Mouse (Mus musculus) heart, postnatal 0 days (tissue): ENCODE data around the gene Nfya.

Experiments
- CTCF ChIP-seq: IDR thresholded peaks from 2 replicates; pipeline ENCODE4 v1.5.1; 2016; ENCODE audit warnings: antibody characterized with exemption, control low read depth, low read depth
- EP300 ChIP-seq: IDR thresholded peaks from 2 replicates; pipeline ENCODE4 v1.6.1; 2016; ENCODE audit warnings: antibody characterized with exemption, low read depth

- TF ChIP-seq CTCF = 0 out of 2 replicates have a peak, but pooled peaks have one; percentile 3
- peak; percentile 67 for TF ChIP-seq EP300
These were observed at the start of gene Nfya, which contains the start of gene Oard1 for GRCm38 (mm10) chr17:48409380-48410298.
